Mouse (Mus musculus): ENCODE results near the gene Rnf40.
"Not testable (repeated sequence)": the region's sequence is repeated elsewhere in the genome, so short reads cannot be mapped to it uniquely, and the experiment has no call there.

GRCm38 (mm10) chr7:127618402-127618801 lies 29.8 kb downstream of the Rnf40 start:
- TF ChIP-seq POLR2A (IDR thresholded peaks at IDR 0.05; ENCODE audit: insufficient read depth, low read length); CTCF (IDR thresholded peaks at IDR 0.05; ENCODE audit: low read depth, low read length); EP300 (IDR thresholded peaks at IDR 0.05; ENCODE audit: insufficient read depth, low read depth, low read length): not testable (repeated sequence)
